Mouse (Mus musculus): Measurements from ENCODE around the gene Tgm4.

The Tgm4 gene

GRCm38 (mm10) chr9:123034426-123034825 lies at the start of gene Tgm4:
TSS of gene Tgm4 (plus strand) at chr9:123034726.
- no peak for DNase-seq (ENCODE audit: low read depth, low spot score)

- peak; percentile 51 for DNase-seq (ENCODE audit: low read depth, low spot score)
Observed at GRCm38 (mm10) chr9:122998406-122999192, 35.9 kb upstream of the Tgm4 start.

- peak; percentile 26 for DNase-seq (ENCODE audit: low read depth, low spot score)
Observed at GRCm38 (mm10) chr9:122999193-122999586, 35.3 kb upstream of the Tgm4 start.

GRCm38 (mm10) chr9:123004718-123005117 lies 29.8 kb upstream of the Tgm4 start:
- no peak for DNase-seq (ENCODE audit: low read depth, low spot score)

- DNase-seq (ENCODE audit: low read depth, low spot score): peak; percentile 21
Observed at GRCm38 (mm10) chr9:123006071-123006470, 28.5 kb upstream of the Tgm4 start.

- peak; percentile 93 for DNase-seq (ENCODE audit: low read depth, low spot score)
Observed at GRCm38 (mm10) chr9:123020995-123021631, 13.4 kb upstream of the Tgm4 start, which contains the start of gene Tmem42. TSS of gene Tmem42 (plus strand) at chr9:123021326.

GRCm38 (mm10) chr9:123021636-123022379 lies 12.7 kb upstream of the Tgm4 start:
- peak; percentile 30 for DNase-seq (ENCODE audit: low read depth, low spot score)

GRCm38 (mm10) chr9:123024201-123024600 lies 10.3 kb upstream of the Tgm4 start:
- no peak for DNase-seq (ENCODE audit: low read depth, low spot score)

- no peak for DNase-seq (ENCODE audit: low read depth, low spot score)
Observed at GRCm38 (mm10) chr9:123031496-123032246, 2.9 kb upstream of the Tgm4 start.

GRCm38 (mm10) chr9:123047665-123048064 lies 13.1 kb downstream of the Tgm4 start:
- DNase-seq (ENCODE audit: low read depth, low spot score): no peak

- peak; percentile 75 for DNase-seq (ENCODE audit: low read depth, low spot score)
Observed at GRCm38 (mm10) chr9:123058724-123059292, 24.3 kb downstream of the Tgm4 start.

GRCm38 (mm10) chr9:123060172-123060571 lies 25.6 kb downstream of the Tgm4 start:
- no peak for DNase-seq (ENCODE audit: low read depth, low spot score)

GRCm38 (mm10) chr9:123079149-123079548 lies 44.6 kb downstream of the Tgm4 start:
- DNase-seq (ENCODE audit: low read depth, low spot score): no peak

- DNase-seq (ENCODE audit: low read depth, low spot score): no peak
Observed at GRCm38 (mm10) chr9:123080355-123080754, 45.8 kb downstream of the Tgm4 start.

GRCm38 (mm10) chr9:123080796-123081195 lies 46.3 kb downstream of the Tgm4 start:
- no peak for DNase-seq (ENCODE audit: low read depth, low spot score)

GRCm38 (mm10) chr9:123085373-123085772 lies 50.8 kb downstream of the Tgm4 start:
- no peak for DNase-seq (ENCODE audit: low read depth, low spot score)

- peak; percentile 30 for DNase-seq (ENCODE audit: low read depth, low spot score)
Observed at GRCm38 (mm10) chr9:123087558-123087957, 53.0 kb downstream of the Tgm4 start.

- no peak for DNase-seq (ENCODE audit: low read depth, low spot score)
Observed at GRCm38 (mm10) chr9:123090844-123091243, 56.3 kb downstream of the Tgm4 start.

GRCm38 (mm10) chr9:123099631-123100455 lies 65.3 kb downstream of the Tgm4 start:
- DNase-seq (ENCODE audit: low read depth, low spot score): no peak

GRCm38 (mm10) chr9:123103425-123103824 lies 68.9 kb downstream of the Tgm4 start:
- DNase-seq (ENCODE audit: low read depth, low spot score): no peak

Data from CD4-positive helper T cell, adult 2 months (primary cell).